Mouse (Mus musculus): Measurements from ENCODE around the gene Usp37. TPM values are rescaled to one million over a fixed set of nuclear protein-coding genes. Genes with fewer than 3 reads are reported as not detected.

Usp37 gene
- polyA plus RNA-seq, 1 experiment = 52.1 TPM

- H3K36me3 ChIP-seq (ENCODE audit: control insufficient read depth, insufficient read depth, low read length, poor library complexity, severe bottlenecking) = peaks cover 8% of the 10 kb centered on the region; the same call in 1 of the 2 replicates
- H3K9me3 ChIP-seq (replicated peaks; ENCODE audit: control insufficient read depth, insufficient read depth, low read length, poor library complexity, severe bottlenecking) = no peaks in the 10 kb centered on the region
- H3K9ac ChIP-seq (ENCODE audit: low read depth, poor library complexity, severe bottlenecking) = no peak overlapping the region
- TF ChIP-seq CTCF (IDR thresholded peaks at IDR 0.05; ENCODE audit: low read depth, low read length) (no peak), POLR2A (IDR thresholded peaks at IDR 0.05; ENCODE audit: insufficient read depth, low read length) (no peak), EP300 (IDR thresholded peaks at IDR 0.05; ENCODE audit: insufficient read depth, low read depth, low read length) (no peak)
- H3K27ac ChIP-seq (ENCODE audit: insufficient read depth, low read length) = no peak overlapping the region
- H3K27me3 ChIP-seq (ENCODE audit: control insufficient read depth, insufficient read depth, low read length, poor library complexity, severe bottlenecking) = no peaks in the 10 kb centered on the region
- no peak overlapping the region for H3K4me3 ChIP-seq (ENCODE audit: low read depth, low read length)
- no peaks in the 10 kb centered on the region for H3K4me1 ChIP-seq (ENCODE audit: control insufficient read depth, insufficient read depth, low read length)
Observed at GRCm38 (mm10) chr1:74393697-74394096, 150.4 kb downstream of the Usp37 start.

GRCm38 (mm10) chr1:74393010-74393409 is 151.1 kb downstream of the Usp37 start:
- no peak for TF ChIP-seq CTCF (IDR thresholded peaks at IDR 0.05; ENCODE audit: low read depth, low read length)
- TF ChIP-seq EP300 (IDR thresholded peaks at IDR 0.05; ENCODE audit: insufficient read depth, low read depth, low read length) = no peak
- TF ChIP-seq POLR2A (IDR thresholded peaks at IDR 0.05; ENCODE audit: insufficient read depth, low read length) = no peak
- Histone ChIP-seq H3K27ac (ENCODE audit: insufficient read depth, low read length) (no peak overlapping the region), H3K4me3 (ENCODE audit: low read depth, low read length) (no peak overlapping the region), H3K9ac (ENCODE audit: low read depth, poor library complexity, severe bottlenecking) (no peak overlapping the region), H3K4me1 (ENCODE audit: control insufficient read depth, insufficient read depth, low read length) (no peaks in the 10 kb centered on the region), H3K27me3 (ENCODE audit: control insufficient read depth, insufficient read depth, low read length, poor library complexity, severe bottlenecking) (no peaks in the 10 kb centered on the region), H3K36me3 (ENCODE audit: control insufficient read depth, insufficient read depth, low read length, poor library complexity, severe bottlenecking) (peaks cover 8% of the 10 kb centered on the region; the same call in 1 of the 2 replicates), H3K9me3 (replicated peaks; ENCODE audit: control insufficient read depth, insufficient read depth, low read length, poor library complexity, severe bottlenecking) (no peaks in the 10 kb centered on the region)

DNA sequence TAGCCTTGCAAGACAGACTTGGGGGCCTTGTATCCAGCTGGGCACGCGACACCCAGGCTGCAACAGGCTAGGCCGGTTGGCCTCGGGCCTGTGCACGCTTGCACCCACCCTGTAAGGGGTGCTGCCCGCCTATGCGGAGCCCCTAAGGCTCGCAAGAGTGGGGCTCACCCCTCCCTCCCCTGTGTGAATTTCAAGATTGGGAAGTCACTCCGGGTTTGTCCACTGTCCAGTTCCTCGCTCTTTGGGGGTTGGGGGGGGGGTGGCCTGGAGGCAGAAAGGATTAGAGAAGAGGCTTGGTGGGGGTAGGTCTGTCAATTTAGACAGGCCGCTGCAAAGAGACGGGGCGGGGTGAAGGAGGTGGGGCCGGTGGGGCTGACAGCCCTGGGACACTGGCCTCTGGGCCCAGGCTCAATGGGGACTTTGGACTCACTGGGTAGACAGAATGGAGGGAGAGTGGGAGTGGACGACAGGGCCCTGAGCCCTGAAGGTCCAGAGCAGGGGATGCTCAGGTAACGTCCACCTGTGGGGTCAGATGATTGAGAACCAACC is 151.6 kb downstream of the Usp37 start:
- no peak for TF ChIP-seq CTCF (IDR thresholded peaks at IDR 0.05; ENCODE audit: low read depth, low read length)
- no peak for TF ChIP-seq POLR2A (IDR thresholded peaks at IDR 0.05; ENCODE audit: insufficient read depth, low read length)
- no peak for TF ChIP-seq EP300 (IDR thresholded peaks at IDR 0.05; ENCODE audit: insufficient read depth, low read depth, low read length)
- Histone ChIP-seq H3K9me3 (replicated peaks; ENCODE audit: control insufficient read depth, insufficient read depth, low read length, poor library complexity, severe bottlenecking) (no peaks in the 10 kb centered on the region), H3K36me3 (ENCODE audit: control insufficient read depth, insufficient read depth, low read length, poor library complexity, severe bottlenecking) (peaks cover 8% of the 10 kb centered on the region; the same call in 1 of the 2 replicates), H3K4me1 (ENCODE audit: control insufficient read depth, insufficient read depth, low read length) (no peaks in the 10 kb centered on the region), H3K4me3 (ENCODE audit: low read depth, low read length) (peak overlapping the region; percentile 66), H3K9ac (ENCODE audit: low read depth, poor library complexity, severe bottlenecking) (peak overlapping the region; percentile 97), H3K27me3 (ENCODE audit: control insufficient read depth, insufficient read depth, low read length, poor library complexity, severe bottlenecking) (no peaks in the 10 kb centered on the region), H3K27ac (ENCODE audit: insufficient read depth, low read length) (no peak overlapping the region)

- peak overlapping the region; percentile 97 for H3K9ac ChIP-seq (ENCODE audit: low read depth, poor library complexity, severe bottlenecking)
- H3K36me3 ChIP-seq (ENCODE audit: control insufficient read depth, insufficient read depth, low read length, poor library complexity, severe bottlenecking) = peaks cover 8% of the 10 kb centered on the region; the same call in 1 of the 2 replicates
- H3K4me3 ChIP-seq (ENCODE audit: low read depth, low read length) = peak overlapping the region; percentile 66
- H3K27me3 ChIP-seq (ENCODE audit: control insufficient read depth, insufficient read depth, low read length, poor library complexity, severe bottlenecking) = no peaks in the 10 kb centered on the region
- no peaks in the 10 kb centered on the region for H3K9me3 ChIP-seq (replicated peaks; ENCODE audit: control insufficient read depth, insufficient read depth, low read length, poor library complexity, severe bottlenecking)
- no peak overlapping the region for H3K27ac ChIP-seq (ENCODE audit: insufficient read depth, low read length)
- TF ChIP-seq CTCF (IDR thresholded peaks at IDR 0.05; ENCODE audit: low read depth, low read length) = no peak
- TF ChIP-seq POLR2A (IDR thresholded peaks at IDR 0.05; ENCODE audit: insufficient read depth, low read length) = no peak
- TF ChIP-seq EP300 (IDR thresholded peaks at IDR 0.05; ENCODE audit: insufficient read depth, low read depth, low read length) = no peak
- H3K4me1 ChIP-seq (ENCODE audit: control insufficient read depth, insufficient read depth, low read length) = no peaks in the 10 kb centered on the region
Observed at GRCm38 (mm10) chr1:74391844-74392441, 152.1 kb downstream of the Usp37 start.

DNA sequence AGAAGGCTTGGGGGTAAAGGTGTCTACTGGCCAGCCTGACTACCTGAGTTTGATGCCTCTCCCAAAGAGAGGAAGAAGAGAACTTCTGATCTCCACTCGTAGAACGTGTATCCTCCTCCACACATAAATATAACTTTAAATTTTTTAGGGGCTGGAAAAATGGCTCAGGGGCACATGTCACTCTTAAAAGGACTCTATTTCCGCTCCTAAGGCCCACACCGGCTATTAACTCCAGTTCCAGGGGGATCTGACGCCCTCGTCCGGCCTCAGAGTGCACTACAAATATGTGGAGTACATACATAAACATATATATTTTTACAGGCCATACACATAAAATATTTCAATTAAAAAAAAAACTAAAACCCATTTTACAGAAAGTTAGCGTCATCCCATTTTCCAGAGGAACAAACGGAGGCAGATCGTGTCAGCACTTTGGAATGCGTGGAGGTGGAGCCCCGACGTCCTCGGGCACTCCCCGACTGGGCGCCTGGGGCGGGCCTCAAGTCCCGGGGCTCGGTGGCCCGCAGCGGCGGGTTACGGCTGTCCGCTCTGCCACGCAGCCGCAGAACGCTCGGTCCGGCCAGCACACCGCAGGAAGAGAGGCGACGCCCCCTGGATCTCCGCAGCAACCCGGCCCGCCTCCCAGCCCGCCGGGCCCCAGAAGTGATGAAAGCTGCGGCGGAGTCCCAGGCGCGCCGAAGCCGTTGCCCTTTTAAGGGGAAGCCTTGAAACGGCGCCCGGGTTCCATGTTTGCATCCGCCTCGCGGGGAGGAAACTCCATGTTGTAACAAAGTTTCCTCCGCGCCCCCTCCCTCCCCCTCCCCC is 152.9 kb downstream of the Usp37 start, which contains the start of gene Ctdsp1:
TSS of gene Ctdsp1 (plus strand) at position 586 of the 825 bp plus-strand sequence.
- Histone ChIP-seq H3K4me1 (ENCODE audit: control insufficient read depth, insufficient read depth, low read length) (no peaks in the 10 kb centered on the region), H3K27ac (ENCODE audit: insufficient read depth, low read length) (peak within 1 kb of the TSS; percentile 41; the same call in 1 of the 2 replicates), H3K9me3 (replicated peaks; ENCODE audit: control insufficient read depth, insufficient read depth, low read length, poor library complexity, severe bottlenecking) (no peaks in the 10 kb centered on the region), H3K36me3 (ENCODE audit: control insufficient read depth, insufficient read depth, low read length, poor library complexity, severe bottlenecking) (peaks cover 8% of the 10 kb centered on the region; the same call in 1 of the 2 replicates), H3K4me3 (ENCODE audit: low read depth, low read length) (peak within 1 kb of the TSS; percentile 66), H3K9ac (ENCODE audit: low read depth, poor library complexity, severe bottlenecking) (peak within 1 kb of the TSS; percentile 97), H3K27me3 (ENCODE audit: control insufficient read depth, insufficient read depth, low read length, poor library complexity, severe bottlenecking) (no peaks in the 10 kb centered on the region)
- TF ChIP-seq CTCF (IDR thresholded peaks at IDR 0.05; ENCODE audit: low read depth, low read length) (peak; percentile 36), EP300 (IDR thresholded peaks at IDR 0.05; ENCODE audit: insufficient read depth, low read depth, low read length) (0 out of 2 replicates have a peak, but pooled peaks have one; percentile 19), POLR2A (IDR thresholded peaks at IDR 0.05; ENCODE audit: insufficient read depth, low read length) (no peak)

Data from ES-Bruce4 (cell line).